8 mouse cellular contexts compared by ENCODE assay signal in genomic region chr16:38321452-38321935, GRCm38 (mm10). TPM values are rescaled to one million over a fixed set of nuclear protein-coding genes. Genes with fewer than 3 reads are reported as not detected.
DNase-seq lines count a peak whose midpoint lies in the region; ATAC-seq lines count a peak whose summit lies in the region.
"Had no signal": no experiment of that assay in that cellular context is flagged by ENCODE, and none has a peak within 500 bp of the region (broad histone marks: within the 10 kb centered on the region; RNA-seq: fewer than 3 reads in every experiment).

No protein-coding gene starts in this region.

- H3K36me3 ChIP-seq in forebrain, embryonic 11.5 days (ENCODE audit: control insufficient read depth, insufficient read depth, low read length) = no peaks in the 10 kb centered on the region
- no peaks in the 10 kb centered on the region for H3K36me3 ChIP-seq in hindbrain, embryonic 15.5 days

- H3K9me3 ChIP-seq in forebrain, embryonic 11.5 days (ENCODE audit: control insufficient read depth, low read length) = no peaks in the 10 kb centered on the region
- H3K9me3 ChIP-seq in hindbrain, embryonic 15.5 days = no peaks in the 10 kb centered on the region

- no peaks in the 10 kb centered on the region for H3K27me3 ChIP-seq in forebrain, embryonic 11.5 days (ENCODE audit: control insufficient read depth, insufficient read depth, low read length)
- H3K27me3 ChIP-seq in hindbrain, embryonic 15.5 days = no peaks in the 10 kb centered on the region

- WGBS in forebrain, embryonic 11.5 days = 25% methylated on average over 17 of the region's 17 CpGs
- WGBS in hindbrain, embryonic 15.5 days = 32% methylated on average over 17 of the region's 17 CpGs

- H3K4me2 ChIP-seq in forebrain, embryonic 11.5 days (ENCODE audit: low read depth, low read length, severe bottlenecking) = peak overlapping the region; percentile 36; the same call in 1 of the 2 replicates
- H3K4me2 ChIP-seq in hindbrain, embryonic 15.5 days = peak overlapping the region; percentile 53

- no peak overlapping the region for H3K27ac ChIP-seq in forebrain, embryonic 11.5 days (ENCODE audit: low read depth, low read length)
- H3K27ac ChIP-seq in hindbrain, embryonic 15.5 days (replicated peaks) = no peak overlapping the region

- H3K4me3 ChIP-seq in forebrain, embryonic 11.5 days (ENCODE audit: low read depth, low read length) = no peak overlapping the region
- peak overlapping the region; percentile 27; the same call in 1 of the 2 replicates for H3K4me3 ChIP-seq in hindbrain, embryonic 15.5 days
- H3K4me3 ChIP-seq: myocyte had no signal

- no peak overlapping the region; the same call in 1 of the 2 replicates for H3K9ac ChIP-seq in forebrain, embryonic 11.5 days (ENCODE audit: low read length)
- H3K9ac ChIP-seq in hindbrain, embryonic 15.5 days = 0 out of 2 replicates have a peak overlapping the region, but pooled peaks have one; percentile 4

- no peaks in the 10 kb centered on the region for H3K4me1 ChIP-seq in forebrain, embryonic 11.5 days (replicated peaks; ENCODE audit: control insufficient read depth, insufficient read depth, low read length)
- no peaks in the 10 kb centered on the region for H3K4me1 ChIP-seq in hindbrain, embryonic 15.5 days (replicated peaks)

- peak; percentile 25 for DNase-seq in NIH3T3 (ENCODE audit: low read depth)
- DNase-seq in c-Kit-positive CD71-positive TER-119-negative erythroid progenitor cells, embryonic 14.5 days (ENCODE audit: low read depth) = peak; percentile 48
- DNase-seq in forebrain, embryonic 11.5 days (ENCODE audit: low spot score) = peak; percentile 72
- peak; percentile 60 to 70 for DNase-seq in left cerebral cortex, adult 18-20 months (ENCODE audit: low spot score in 2 of 2)
- peak; percentile 68 for DNase-seq in lung, postnatal 36 days
- peak; percentile 76 for DNase-seq in right cerebral cortex, postnatal 14 days

- peak; percentile 44; the same call in 1 of the 2 replicates for ATAC-seq in forebrain, embryonic 11.5 days (replicated peaks; ENCODE audit: low FRiP score)
- ATAC-seq in hindbrain, embryonic 15.5 days (ENCODE audit: low FRiP score, low read depth) = peak; percentile 85

RNA-seq across cellular contexts. Expression of gene Maats1, which starts 20.4 kb away (rescaled TPM):
- 0.39 and 0.41 TPM in 2 replicates for polyA plus RNA-seq in forebrain, embryonic 11.5 days (2014; fragmentation: Nextera tagmentation; extraction: Ambion mirVana)
- polyA plus RNA-seq in hindbrain, embryonic 15.5 days (2015; fragmentation: Nextera tagmentation; extraction: Ambion mirVana) = 1.1 and 1.4 TPM in 2 replicates
- 1 to 10 TPM in 1 of 2 experiments, under 1 TPM in 1; 0.82 to 1.5 TPM for total RNA-seq in left cerebral cortex, adult 18-20 months (2021)

RNA-seq across cellular contexts. Expression of gene Cox17, which starts 25.3 kb away (rescaled TPM):
- 118 and 119 TPM in 2 replicates for polyA plus RNA-seq in forebrain, embryonic 11.5 days (2014; fragmentation: Nextera tagmentation; extraction: Ambion mirVana)
- 74.4 and 94.5 TPM in 2 replicates for polyA plus RNA-seq in hindbrain, embryonic 15.5 days (2015; fragmentation: Nextera tagmentation; extraction: Ambion mirVana)
- total RNA-seq in left cerebral cortex, adult 18-20 months (2021) = 100 to 1,000 TPM; 140 to 142 TPM

RNA-seq across cellular contexts. Expression of gene Gm21987, which starts 25.3 kb away (rescaled TPM):
- not detected in 2 replicates for polyA plus RNA-seq in forebrain, embryonic 11.5 days (2014; fragmentation: Nextera tagmentation; extraction: Ambion mirVana)
- polyA plus RNA-seq in hindbrain, embryonic 15.5 days (2015; fragmentation: Nextera tagmentation; extraction: Ambion mirVana) = not detected in 2 replicates
- total RNA-seq in left cerebral cortex, adult 18-20 months (2021) = not detected

RNA-seq across cellular contexts. Expression of gene Nr1i2, which starts 26.9 kb away (rescaled TPM):
- polyA plus RNA-seq in forebrain, embryonic 11.5 days (2014; fragmentation: Nextera tagmentation; extraction: Ambion mirVana) = not detected in 2 replicates
- not detected in 2 replicates for polyA plus RNA-seq in hindbrain, embryonic 15.5 days (2015; fragmentation: Nextera tagmentation; extraction: Ambion mirVana)
- not detected for total RNA-seq in left cerebral cortex, adult 18-20 months (2021)
- polyA plus RNA-seq: myocyte had no signal

RNA-seq across cellular contexts. Expression of gene Popdc2, which starts 40.5 kb away (rescaled TPM):
- 0.56 and 1.4 TPM in 2 replicates for polyA plus RNA-seq in forebrain, embryonic 11.5 days (2014; fragmentation: Nextera tagmentation; extraction: Ambion mirVana)
- polyA plus RNA-seq in hindbrain, embryonic 15.5 days (2015; fragmentation: Nextera tagmentation; extraction: Ambion mirVana) = 0.33 and 0.52 TPM in 2 replicates
- 1 to 10 TPM in 1 of 2 experiments, under 1 TPM in 1; 0.89 to 1.3 TPM for total RNA-seq in left cerebral cortex, adult 18-20 months (2021)

Comparison
In these comparisons a context has a peak if more than half of its experiments do, and no peak if none do; other contexts are left out.
1. DNase-seq: peak in every context shown above with its lines; median percentile 76 in right cerebral cortex, postnatal 14 days; 72 in forebrain, embryonic 11.5 days; 68 in lung, postnatal 36 days; 65 in left cerebral cortex, adult 18-20 months; 48 in c-Kit-positive CD71-positive TER-119-negative erythroid progenitor cells, embryonic 14.5 days; 25 in NIH3T3.